Mouse (Mus musculus) adrenal gland, postnatal 10 days (tissue): Measurements from ENCODE around the gene Il27ra. TPM values are rescaled to one million over a fixed set of nuclear protein-coding genes. Genes with fewer than 3 reads are reported as not detected.
A peak's percentile ranks its signal among the peaks of the same experiment; 100 is the strongest.
"Not testable (repeated sequence)": the region's sequence is repeated elsewhere in the genome, so short reads cannot be mapped to it uniquely, and the experiment has no call there.

Experiments used
- DNase-seq: peaks from one replicate; pipeline ENCODE4 v3.0.0; 2021; ENCODE audit warnings: mixed read lengths
- total RNA-seq, 2 experiments: library from RNA; stranded (reverse); gene quantifications; 2 replicates each; pipeline ENCODE4 v1.2.3; 2021

Il27ra gene
- total RNA-seq, 2 experiments from 2014 or later = 5.3 to 6.9 TPM

- no peak for DNase-seq
Observed at GRCm38 (mm10) chr8:84021569-84021968, 20.8 kb downstream of the Il27ra start.

GRCm38 (mm10) chr8:84021096-84021495, 21.3 kb downstream of the Il27ra start, which contains the start of gene Palm3:
Gene Palm3 (plus strand): TSS chr8:84021471.
- peak; percentile 32 for DNase-seq

GRCm38 (mm10) chr8:84019738-84020137, 22.7 kb downstream of the Il27ra start:
- no peak for DNase-seq

GRCm38 (mm10) chr8:84015833-84016232, 26.6 kb downstream of the Il27ra start:
- DNase-seq = no peak

GRCm38 (mm10) chr8:84012499-84013165, 29.8 kb downstream of the Il27ra start:
- DNase-seq = peak; percentile 26

GRCm38 (mm10) chr8:84011705-84012498, 30.5 kb downstream of the Il27ra start, which contains the start of gene 2210011C24Rik:
Gene 2210011C24Rik (minus strand): TSS chr8:84012171.
- DNase-seq = peak; percentile 38

GRCm38 (mm10) chr8:84010625-84011611, 31.5 kb downstream of the Il27ra start:
- DNase-seq = peak; percentile 90

- DNase-seq = peak; percentile 94
Observed at GRCm38 (mm10) chr8:84009876-84010275, 32.5 kb downstream of the Il27ra start.

- DNase-seq = peak; percentile 28
Observed at GRCm38 (mm10) chr8:84008362-84008761, 34.0 kb downstream of the Il27ra start.

GRCm38 (mm10) chr8:84005502-84005901, 36.9 kb downstream of the Il27ra start:
- not testable (repeated sequence) for DNase-seq

GRCm38 (mm10) chr8:84004533-84005201, 37.7 kb downstream of the Il27ra start:
- peak; percentile 96 for DNase-seq

GRCm38 (mm10) chr8:84003612-84004246, 38.7 kb downstream of the Il27ra start:
- DNase-seq = no peak

GRCm38 (mm10) chr8:84002957-84003611, 39.3 kb downstream of the Il27ra start:
- no peak for DNase-seq

GRCm38 (mm10) chr8:84001281-84002000, 40.9 kb downstream of the Il27ra start, which contains the start of gene 1700067K01Rik:
Gene 1700067K01Rik (plus strand): TSS chr8:84001502.
- no peak for DNase-seq

- DNase-seq = no peak
Observed at GRCm38 (mm10) chr8:83999825-84000224, 42.6 kb downstream of the Il27ra start.

GRCm38 (mm10) chr8:83999057-83999705, 43.2 kb downstream of the Il27ra start:
- peak; percentile 27 for DNase-seq

GRCm38 (mm10) chr8:83998231-83999056, 43.9 kb downstream of the Il27ra start:
- DNase-seq = peak; percentile 68

GRCm38 (mm10) chr8:83997511-83998141, 44.8 kb downstream of the Il27ra start, which contains the start of gene Samd1:
Gene Samd1 (plus strand): TSS chr8:83997672.
- peak; percentile 68 for DNase-seq
